Mouse (Mus musculus) heart, postnatal 0 days (tissue): ENCODE results near the gene Sowahb.

Experiments used
- CTCF ChIP-seq: IDR thresholded peaks from 2 replicates; pipeline ENCODE4 v1.5.1; 2016; ENCODE audit warnings: antibody characterized with exemption, control low read depth, low read depth
- EP300 ChIP-seq: IDR thresholded peaks from 2 replicates; pipeline ENCODE4 v1.6.1; 2016; ENCODE audit warnings: antibody characterized with exemption, low read depth

- TF ChIP-seq CTCF (no peak), EP300 (no peak)
Observed at GRCm38 (mm10) chr5:93008256-93008655, 36.6 kb downstream of the Sowahb start.
